Mouse (Mus musculus): Measurements from ENCODE around the gene Ptprf.

Ptprf gene

GRCm38 (mm10) chr4:118257977-118258376, 33.2 kb downstream of the Ptprf start:
- DNase-seq (ENCODE audit: low spot score) = no peak

GRCm38 (mm10) chr4:118257416-118257815, 33.8 kb downstream of the Ptprf start:
- DNase-seq (ENCODE audit: low spot score) = no peak

GRCm38 (mm10) chr4:118256217-118256616, 35.0 kb downstream of the Ptprf start:
- DNase-seq (ENCODE audit: low spot score) = no peak

GRCm38 (mm10) chr4:118254953-118255352, 36.3 kb downstream of the Ptprf start:
- no peak for DNase-seq (ENCODE audit: low spot score)

- DNase-seq (ENCODE audit: low spot score) = no peak
These were observed 43.9 kb downstream of the Ptprf start for GRCm38 (mm10) chr4:118247323-118247722.

- no peak for DNase-seq (ENCODE audit: low spot score)
These were observed 45.4 kb downstream of the Ptprf start for GRCm38 (mm10) chr4:118245847-118246246.

- no peak for DNase-seq (ENCODE audit: low spot score)
These were observed 47.4 kb downstream of the Ptprf start for GRCm38 (mm10) chr4:118243791-118244190.

GRCm38 (mm10) chr4:118243298-118243697, 47.9 kb downstream of the Ptprf start:
- DNase-seq (ENCODE audit: low spot score) = no peak

- no peak for DNase-seq (ENCODE audit: low spot score)
These were observed 51.1 kb downstream of the Ptprf start for GRCm38 (mm10) chr4:118239960-118240689.

- no peak for DNase-seq (ENCODE audit: low spot score)
These were observed 52.5 kb downstream of the Ptprf start for GRCm38 (mm10) chr4:118238666-118239065.

GRCm38 (mm10) chr4:118236871-118237270, 54.3 kb downstream of the Ptprf start:
- DNase-seq (ENCODE audit: low spot score) = no peak

- no peak for DNase-seq (ENCODE audit: low spot score)
These were observed 56.4 kb downstream of the Ptprf start for GRCm38 (mm10) chr4:118234711-118235388.

- no peak for DNase-seq (ENCODE audit: low spot score)
These were observed 57.3 kb downstream of the Ptprf start for GRCm38 (mm10) chr4:118233886-118234285.

- no peak for DNase-seq (ENCODE audit: low spot score)
These were observed 59.3 kb downstream of the Ptprf start for GRCm38 (mm10) chr4:118231861-118232260.

GRCm38 (mm10) chr4:118229035-118229770, 62.0 kb downstream of the Ptprf start:
- no peak for DNase-seq (ENCODE audit: low spot score)

GRCm38 (mm10) chr4:118227398-118227797, 63.8 kb downstream of the Ptprf start:
- no peak for DNase-seq (ENCODE audit: low spot score)

GRCm38 (mm10) chr4:118221261-118221660, 69.9 kb downstream of the Ptprf start:
- no peak for DNase-seq (ENCODE audit: low spot score)

- no peak for DNase-seq (ENCODE audit: low spot score)
These were observed 70.4 kb downstream of the Ptprf start for GRCm38 (mm10) chr4:118220756-118221155.

GRCm38 (mm10) chr4:118219487-118219886, 71.7 kb downstream of the Ptprf start:
- no peak for DNase-seq (ENCODE audit: low spot score)

GRCm38 (mm10) chr4:118218521-118218920, 72.7 kb downstream of the Ptprf start:
- no peak for DNase-seq (ENCODE audit: low spot score)

GRCm38 (mm10) chr4:118216726-118217595, 74.2 kb downstream of the Ptprf start:
- peak; percentile 18 for DNase-seq (ENCODE audit: low spot score)

GRCm38 (mm10) chr4:118214891-118215290, 76.3 kb downstream of the Ptprf start:
- no peak for DNase-seq (ENCODE audit: low spot score)

Data from layer of hippocampus, adult 9-10 months (tissue).